Mouse (Mus musculus) megakaryocyte progenitor cell, adult 5-6 weeks (primary cell): ENCODE results near the gene Papolg. TPM values are rescaled to one million over a fixed set of nuclear protein-coding genes. Genes with fewer than 3 reads are reported as not detected.

Source experiments
- total RNA-seq, 2 experiments: library from RNA; stranded (forward) in 1 of 2; stranded (reverse) in 1 of 2; fragments of 157-497, 149-512 nt in 1 of 2; fragments of 200-1000 nt in 1 of 2; gene quantifications; 2 replicates each; pipeline versions ENCODE4 v1.2.3 to v1.2.4; 2015 to 2017

Gene Papolg
- total RNA-seq, 2 experiments from 2014 or later = 16.1 to 24.2 TPM

Other genes with a start within 250 kb of the Papolg start
- gene Pus10, start 229.6 kb downstream of the Papolg start, total RNA-seq (2015) = 45.1 and 52.1 TPM in 2 replicates
- gene Pus10, start 229.6 kb downstream of the Papolg start, total RNA-seq (2017) = 52.7 and 71.7 TPM in 2 replicates
- gene Pex13, start 229.3 kb downstream of the Papolg start, total RNA-seq (2015) = 31.0 and 53.1 TPM in 2 replicates
- 14.7 and 21.7 TPM in 2 replicates for gene Pex13, start 229.3 kb downstream of the Papolg start, total RNA-seq (2017)
- gene Rel, start 124.3 kb downstream of the Papolg start, total RNA-seq (2015) = 20.7 and 25.9 TPM in 2 replicates
- 8.1 and 8.9 TPM in 2 replicates for gene Rel, start 124.3 kb downstream of the Papolg start, total RNA-seq (2017)
- not detected in 2 replicates for gene A830031A19Rik, start 179.8 kb upstream of the Papolg start, total RNA-seq (2015)
- not detected in 2 replicates for gene A830031A19Rik, start 179.8 kb upstream of the Papolg start, total RNA-seq (2017)
- gene Bcl11a, start 182.8 kb upstream of the Papolg start, total RNA-seq (2015) = 42.8 and 70.9 TPM in 2 replicates
- gene Bcl11a, start 182.8 kb upstream of the Papolg start, total RNA-seq (2017) = 24.3 and 29.1 TPM in 2 replicates